Mouse (Mus musculus) frontal cortex, postnatal 10 days (tissue): ENCODE data around the gene Emilin1.

Experiments used
- DNase-seq, 2 experiments: peaks; one replicate each; pipeline ENCODE4 v3.0.0; 2022; ENCODE audit warnings: low spot score in 2 of 2, mixed read lengths in 1 of 2

The Emilin1 gene

DNA sequence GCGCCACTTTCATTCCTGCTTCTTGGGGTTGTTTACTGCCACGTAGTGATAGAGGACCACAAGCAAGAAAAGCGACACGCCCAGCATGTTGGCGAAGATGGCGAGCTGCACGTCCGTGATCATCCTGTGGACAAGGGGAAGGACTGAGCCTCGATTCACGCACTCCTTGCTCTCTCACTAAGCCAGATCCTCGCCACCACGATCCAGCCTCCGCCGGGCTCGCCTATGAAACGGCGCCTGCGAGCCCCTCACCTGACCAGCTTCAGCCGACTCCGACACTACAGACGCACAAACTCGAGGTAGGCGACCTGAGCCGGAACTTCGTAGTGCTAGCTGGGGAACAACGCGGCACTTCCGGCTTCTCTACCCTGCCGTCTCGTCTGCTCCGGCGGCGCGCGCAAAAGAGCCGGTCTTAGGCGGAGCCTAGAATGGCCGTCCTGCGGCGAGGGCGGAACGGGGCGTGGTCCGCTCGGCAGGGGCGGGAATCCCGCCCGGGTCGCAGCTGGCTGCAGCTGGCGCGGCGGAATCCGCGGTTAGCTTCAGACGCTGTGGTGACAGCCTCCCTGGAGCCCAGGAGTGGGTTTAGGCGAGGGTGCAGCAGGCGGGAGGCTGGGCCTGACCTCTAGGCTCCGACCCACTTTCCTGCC lies 5.7 kb upstream of the Emilin1 start, which contains the start of gene Ost4:
TSS of gene Ost4 (minus strand) at position 376 of the 647 bp plus-strand sequence.
- DNase-seq: peak; percentile 91 to 93

GRCm38 (mm10) chr5:30908426-30909299 lies 4.5 kb upstream of the Emilin1 start:
- no peak for DNase-seq

GRCm38 (mm10) chr5:30909300-30909659 lies 3.9 kb upstream of the Emilin1 start:
- no peak for DNase-seq

GRCm38 (mm10) chr5:30909863-30910262 lies 3.3 kb upstream of the Emilin1 start:
- DNase-seq: no peak

DNA sequence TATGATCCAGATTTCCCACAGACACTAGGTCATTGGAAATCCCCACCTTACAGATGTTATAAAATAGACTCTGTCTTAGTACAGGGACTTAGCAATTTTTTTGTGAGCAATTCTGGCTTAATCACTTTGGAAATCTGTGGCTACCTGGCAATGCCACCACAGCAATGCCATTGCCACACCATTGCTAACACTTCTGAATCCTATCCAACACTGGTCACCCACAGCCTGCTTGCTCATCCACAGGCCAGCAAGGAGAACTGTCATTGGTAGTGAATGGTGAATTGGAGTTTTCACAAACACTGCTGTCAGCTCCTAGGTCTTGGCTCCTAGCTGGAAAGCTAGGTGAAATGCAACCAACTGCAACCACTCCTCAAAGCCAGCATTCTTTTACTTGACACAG lies 2.7 kb upstream of the Emilin1 start:
- DNase-seq: no peak

GRCm38 (mm10) chr5:30912156-30912555 lies 1.0 kb upstream of the Emilin1 start:
- no peak for DNase-seq

DNA sequence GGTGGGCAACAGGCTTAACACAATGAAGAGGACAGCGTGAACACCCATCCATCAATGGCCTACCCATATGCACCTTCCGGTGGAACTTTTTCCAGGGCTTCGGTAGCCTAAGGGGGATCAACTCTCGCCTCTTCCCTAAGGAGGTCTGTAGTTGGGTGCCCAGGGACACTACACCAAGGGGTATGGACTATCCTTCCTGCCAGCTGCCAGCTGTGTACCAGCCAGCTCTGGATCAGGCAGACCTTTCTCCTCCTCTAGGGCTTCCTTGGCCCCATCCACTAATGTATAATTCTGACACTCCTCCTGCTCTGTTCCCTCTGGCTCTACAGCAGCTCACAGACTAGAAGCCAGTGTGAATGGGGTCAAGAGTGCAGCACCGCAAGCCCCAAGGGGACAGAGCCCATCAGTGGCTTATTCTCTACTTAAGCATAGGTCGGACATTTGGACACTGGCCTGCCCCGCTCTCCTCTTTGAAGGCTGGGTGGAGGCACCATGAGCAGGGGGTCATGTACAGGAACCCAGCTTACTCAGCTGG lies 966 bp downstream of the Emilin1 start:
- DNase-seq: no peak

GRCm38 (mm10) chr5:30914849-30915248 lies 1.6 kb downstream of the Emilin1 start:
- no peak for DNase-seq

GRCm38 (mm10) chr5:30915456-30915855 lies 2.3 kb downstream of the Emilin1 start:
- DNase-seq: peak in 1 of 2 experiments; percentile 20

DNA sequence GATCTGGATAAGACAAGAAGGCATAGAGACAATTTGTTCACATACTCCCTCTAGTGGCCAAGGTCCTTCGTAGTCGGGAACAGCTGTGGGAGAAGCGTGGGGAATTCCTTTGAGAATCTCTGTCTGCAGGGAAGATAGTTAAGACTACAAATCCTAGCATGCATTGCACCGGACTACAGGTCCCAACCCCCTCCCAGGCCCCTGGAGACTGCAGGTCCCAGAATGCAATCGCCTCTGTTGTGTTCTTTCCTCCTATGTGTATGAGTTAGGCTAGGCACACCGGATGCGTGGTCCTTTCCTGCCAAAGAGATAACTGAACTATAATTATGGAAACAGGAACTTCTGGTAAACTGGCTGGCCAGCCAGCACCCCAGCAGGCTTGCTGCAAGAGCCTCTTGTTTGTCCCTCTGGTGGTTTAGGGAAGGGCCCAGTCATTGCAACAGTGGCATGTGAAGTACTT lies 2.8 kb downstream of the Emilin1 start:
- DNase-seq: peak; percentile 86 to 93

- no peak for DNase-seq
Observed at GRCm38 (mm10) chr5:30916841-30917240, 3.6 kb downstream of the Emilin1 start.

DNA sequence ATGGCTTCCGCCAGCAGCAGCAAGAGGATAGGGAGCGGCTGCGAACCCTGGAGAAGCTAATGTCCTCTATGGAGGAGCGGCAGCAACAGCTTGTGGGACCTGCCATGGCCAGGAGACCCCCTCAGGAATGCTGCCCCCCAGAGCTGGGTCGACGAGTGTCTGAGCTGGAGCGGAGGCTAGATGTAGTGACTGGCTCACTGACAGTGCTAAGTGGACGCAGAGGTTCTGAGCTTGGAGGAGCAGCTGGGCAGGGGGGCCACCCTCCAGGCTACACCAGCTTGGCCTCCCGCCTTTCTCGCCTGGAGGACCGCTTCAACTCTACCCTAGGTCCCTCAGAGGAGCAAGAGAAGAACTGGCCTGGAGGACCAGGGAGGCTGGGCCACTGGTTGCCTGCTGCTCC lies 4.1 kb downstream of the Emilin1 start:
- DNase-seq: peak in 1 of 2 experiments; percentile 20

- no peak for DNase-seq
Observed at GRCm38 (mm10) chr5:30917891-30918670, 4.9 kb downstream of the Emilin1 start.

DNA sequence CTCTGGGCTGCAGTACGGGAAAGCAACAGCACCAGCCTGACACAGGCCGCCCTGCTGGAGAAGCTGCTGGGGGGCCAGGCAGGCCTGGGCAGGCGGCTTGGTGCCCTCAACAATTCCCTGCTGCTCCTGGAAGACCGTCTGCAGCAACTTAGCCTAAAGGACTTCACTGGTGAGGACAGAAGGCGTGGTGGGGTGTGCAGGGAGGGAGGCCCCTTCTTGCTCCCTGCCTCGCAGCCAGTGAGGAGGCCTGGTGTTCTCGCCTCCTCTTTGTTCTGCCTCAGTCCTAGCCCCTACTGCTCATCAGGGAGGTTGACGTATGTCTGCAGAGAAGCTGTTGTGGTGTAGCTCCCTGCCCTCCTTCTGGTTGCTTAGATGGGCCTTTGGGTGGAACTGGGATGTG lies 5.5 kb downstream of the Emilin1 start:
- DNase-seq: no peak

- peak in 1 of 2 experiments; percentile 29 for DNase-seq
Observed at GRCm38 (mm10) chr5:30919831-30920614, 6.8 kb downstream of the Emilin1 start.

DNA sequence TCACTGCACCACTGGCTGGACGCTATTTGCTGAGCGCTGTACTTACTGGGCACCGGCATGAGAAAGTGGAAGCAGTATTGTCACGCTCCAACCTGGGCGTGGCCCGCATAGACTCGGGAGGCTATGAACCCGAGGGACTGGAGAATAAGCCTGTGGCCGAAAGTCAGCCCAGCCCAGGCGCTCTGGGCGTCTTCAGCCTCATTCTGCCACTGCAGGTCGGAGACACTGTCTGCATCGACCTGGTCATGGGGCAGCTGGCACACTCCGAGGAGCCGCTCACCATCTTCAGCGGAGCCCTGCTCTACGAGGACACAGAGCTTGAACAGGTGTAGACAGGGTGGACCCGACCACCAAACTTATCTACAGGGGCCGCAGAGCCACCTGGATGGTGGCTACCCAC lies 7.4 kb downstream of the Emilin1 start:
- peak in 1 of 2 experiments; percentile 23 for DNase-seq

DNA sequence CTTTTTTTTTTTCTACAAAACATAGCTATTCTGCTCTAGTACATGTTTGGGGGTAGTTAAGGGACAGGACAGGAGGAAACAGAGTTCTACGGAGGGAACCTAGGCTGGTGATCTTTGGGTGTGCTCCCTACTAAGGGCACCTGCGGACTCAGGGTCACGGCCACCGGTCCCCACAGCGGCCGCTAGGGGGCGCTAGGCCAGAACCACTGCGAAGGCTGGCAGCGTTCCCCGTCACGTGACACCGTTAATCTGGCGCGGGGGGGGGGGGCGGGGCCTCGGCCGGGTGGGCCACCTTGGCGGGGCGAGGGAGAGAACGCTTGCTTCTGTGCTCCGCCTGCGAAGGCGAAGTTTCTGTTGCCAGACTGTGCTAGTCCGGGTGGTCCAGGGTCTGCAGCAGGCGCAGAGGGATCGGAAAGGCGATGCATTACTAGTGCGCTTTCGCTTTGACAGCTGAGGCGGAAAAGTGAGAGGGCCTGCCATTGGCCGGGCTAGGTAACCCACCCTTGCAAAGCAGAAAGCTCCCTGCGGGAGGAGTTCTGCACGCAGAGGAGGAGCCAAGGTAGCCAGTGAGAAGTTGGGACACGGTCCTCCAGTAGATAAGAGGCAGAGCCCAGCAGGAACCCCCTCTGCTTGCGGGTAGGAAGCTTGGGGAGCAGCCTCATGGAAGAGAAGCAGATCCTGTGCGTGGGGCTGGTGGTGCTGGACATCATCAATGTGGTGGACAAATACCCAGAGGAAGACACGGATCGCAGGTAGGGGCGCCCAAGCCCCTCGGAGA lies 8.2 kb downstream of the Emilin1 start, which contains the start of gene Khk:
TSS of gene Khk (plus strand) at position 176 of the 778 bp plus-strand sequence.
- peak; percentile 59 to 83 for DNase-seq

DNA sequence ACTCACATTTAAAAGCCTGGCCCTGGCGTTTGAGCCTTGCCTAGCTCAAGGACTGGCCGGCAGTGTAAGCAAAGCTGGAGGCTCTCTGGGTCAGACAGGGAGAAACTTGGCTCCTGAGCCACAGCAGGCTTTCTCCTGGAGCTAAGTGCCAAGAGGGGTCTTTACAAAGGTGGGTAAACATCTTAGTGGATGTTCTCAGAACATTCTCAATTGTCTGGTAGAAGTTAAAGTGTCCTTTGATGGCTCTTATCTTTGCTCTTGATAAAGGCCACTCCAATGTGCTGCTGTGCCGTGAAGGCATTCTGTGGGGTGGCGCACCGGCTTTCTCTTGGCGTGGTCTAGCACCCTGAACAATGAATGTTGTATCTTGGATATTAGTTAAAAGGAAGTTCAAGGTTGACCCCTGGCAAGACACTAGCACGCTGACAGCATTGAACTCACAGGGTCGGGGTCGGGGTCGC lies 9.4 kb downstream of the Emilin1 start:
- no peak for DNase-seq

- DNase-seq: no peak
Observed at GRCm38 (mm10) chr5:30923119-30923518, 9.9 kb downstream of the Emilin1 start.

DNA sequence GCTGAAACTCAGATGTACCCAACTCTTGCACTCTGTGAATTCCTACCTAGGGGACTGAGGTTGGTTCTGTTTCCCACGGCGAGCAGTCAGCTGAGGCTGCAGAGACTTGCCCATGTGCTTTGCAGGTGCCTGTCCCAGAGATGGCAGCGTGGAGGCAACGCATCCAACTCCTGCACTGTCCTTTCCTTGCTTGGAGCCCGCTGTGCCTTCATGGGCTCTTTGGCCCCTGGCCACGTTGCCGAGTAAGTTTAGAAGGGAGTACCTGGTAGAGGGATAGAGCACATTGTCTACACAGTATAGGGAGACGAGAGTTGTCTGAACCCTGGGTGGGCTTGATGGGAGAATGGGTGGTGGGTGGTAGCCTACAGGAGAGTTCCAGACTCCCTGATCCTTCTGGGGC lies 11.4 kb downstream of the Emilin1 start:
- no peak for DNase-seq
